29 mouse cellular contexts compared by ENCODE assay signal in genomic region chr3:57739830-57740229, GRCm38 (mm10). TPM values are rescaled to one million over a fixed set of nuclear protein-coding genes. Genes with fewer than 3 reads are reported as not detected.
DNase-seq lines count a peak whose midpoint lies in the region; ATAC-seq and TF ChIP-seq lines count a peak whose summit lies in the region.
"Had no signal": no experiment of that assay in that cellular context is flagged by ENCODE, and none has a peak within 500 bp of the region (broad histone marks: within the 10 kb centered on the region; RNA-seq: fewer than 3 reads in every experiment).

No protein-coding gene starts in this region.

- no peak for TF ChIP-seq POLR2A in MEL (IDR thresholded peaks at IDR 0.05; ENCODE audit: control insufficient read depth in 1 of 2, insufficient read depth in 1 of 2, low read depth in 1 of 2, low read length in 2 of 2, poor library complexity in 1 of 2)

- H3K9me3 ChIP-seq in MEL (replicated peaks; ENCODE audit: insufficient read depth, low read length): no peaks in the 10 kb centered on the region
- H3K9me3 ChIP-seq: embryonic facial prominence, embryonic 12.5 days; embryonic facial prominence, embryonic 15.5 days; forebrain, embryonic 13.5 days; hindbrain, embryonic 10.5 days; hindbrain, embryonic 13.5 days; intestine, embryonic 15.5 days had no signal

- peaks cover 19% of the 10 kb centered on the region for H3K79me2 ChIP-seq in MEL (ENCODE audit: control insufficient read depth, insufficient read depth, low read length, poor library complexity)

- no peak overlapping the region for H3K4me3 ChIP-seq in MEL (ENCODE audit: control insufficient read depth in 1 of 2, insufficient read depth in 1 of 2, low read depth in 2 of 2, low read length in 2 of 2)
- H3K4me3 ChIP-seq: embryonic facial prominence, embryonic 12.5 days; embryonic facial prominence, embryonic 15.5 days; erythroblast, embryonic 14.5 days; forebrain, embryonic 13.5 days; hindbrain, embryonic 10.5 days; hindbrain, embryonic 13.5 days; intestine, embryonic 15.5 days had no signal

- H3K27me3 ChIP-seq in MEL (ENCODE audit: control insufficient read depth in 1 of 2, insufficient read depth in 2 of 2, low read length in 2 of 2): no peaks in the 10 kb centered on the region
- H3K27me3 ChIP-seq: embryonic facial prominence, embryonic 12.5 days; embryonic facial prominence, embryonic 15.5 days; forebrain, embryonic 13.5 days; hindbrain, embryonic 13.5 days; intestine, embryonic 15.5 days had no signal

- no peak for TF ChIP-seq RAD21 in MEL (IDR thresholded peaks at IDR 0.05; ENCODE audit: low read depth, low read length)

- H3K4me1 ChIP-seq in MEL (ENCODE audit: control insufficient read depth in 1 of 2, insufficient read depth in 2 of 2, low read length in 2 of 2): peaks cover 5 to 8% of the 10 kb centered on the region in 2 experiments; a peak in 3 of 4 replicates

- peaks cover 3 to 27% of the 10 kb centered on the region in 2 experiments; a peak in 3 of 4 replicates for H3K36me3 ChIP-seq in MEL (ENCODE audit: control insufficient read depth in 1 of 2, insufficient read depth in 2 of 2, low read length in 2 of 2)
- H3K36me3 ChIP-seq: embryonic facial prominence, embryonic 12.5 days; embryonic facial prominence, embryonic 15.5 days; hindbrain, embryonic 10.5 days; hindbrain, embryonic 13.5 days; intestine, embryonic 15.5 days had no signal

- ATAC-seq in common myeloid progenitor, adult 5-6 weeks (replicated peaks; ENCODE audit: low read depth, poor library complexity, severe bottlenecking): 0 out of 2 replicates have a peak, but pooled peaks have one; percentile 19
- ATAC-seq: forebrain, embryonic 13.5 days; forebrain, embryonic 16.5 days; hindbrain, embryonic 16.5 days; intestine, embryonic 15.5 days had no signal

- intact Hi-C loops in heart, postnatal 14 days (cut with DNase I): no loop called here

- no peak for TF ChIP-seq CTCF in MEL (IDR thresholded peaks at IDR 0.05 in 2 of 3, conservative IDR thresholded peaks at IDR 0.05 in 1 of 3; ENCODE audit: control insufficient read depth in 1 of 3, insufficient read depth in 1 of 3, low read depth in 2 of 3, low read length in 3 of 3, poor library complexity in 1 of 3, severe bottlenecking in 1 of 3)

- DNase-seq in 416B (ENCODE audit: low read depth): peak; percentile 73
- peak; percentile 55 for DNase-seq in MEL (ENCODE audit: low read depth, low spot score)
- DNase-seq in naive thymus-derived CD4-positive, alpha-beta T cell, adult 2 months (ENCODE audit: low read depth): peak; percentile 6
- DNase-seq in testis, postnatal 14 days (ENCODE audit: low spot score): no peak
- DNase-seq in heart, postnatal 14 days: no peak
- DNase-seq: adrenal gland, adult 2 months; adrenal gland, postnatal 14 days; cerebellum, adult 18-20 months; cerebellum, adult 9-10 months; cerebellum, postnatal 14 days; gastrocnemius, postnatal 10 days; gastrocnemius, postnatal 36 days; heart, adult 11 months; heart, postnatal 36 days had no signal

- H3K27ac ChIP-seq in MEL (ENCODE audit: control insufficient read depth, low read depth, low read length): no peak overlapping the region
- H3K27ac ChIP-seq: embryonic facial prominence, embryonic 12.5 days; embryonic facial prominence, embryonic 15.5 days; forebrain, embryonic 13.5 days; hindbrain, embryonic 10.5 days; hindbrain, embryonic 13.5 days; intestine, embryonic 15.5 days had no signal

- TF ChIP-seq EP300 in MEL (IDR thresholded peaks at IDR 0.05; ENCODE audit: low read depth in 1 of 2, low read length in 2 of 2): no peak

- H3K9ac ChIP-seq in MEL (ENCODE audit: control insufficient read depth, low read depth, low read length, poor library complexity, severe bottlenecking): no peak overlapping the region
- H3K9ac ChIP-seq: embryonic facial prominence, embryonic 12.5 days; embryonic facial prominence, embryonic 15.5 days; forebrain, embryonic 13.5 days; hindbrain, embryonic 13.5 days; intestine, embryonic 15.5 days had no signal

TF ChIP-seq in MEL, 35 proteins besides CTCF, POLR2A, EP300 and RAD21:
- no peak for TF ChIP-seq NRF1 (IDR thresholded peaks at IDR 0.05; ENCODE audit: insufficient read depth, low read depth, low read length, poor library complexity, severe bottlenecking)
- TF ChIP-seq USF1 (IDR thresholded peaks at IDR 0.05; ENCODE audit: low read depth, low read length): no peak
- no peak for TF ChIP-seq ZNF384 (IDR thresholded peaks at IDR 0.05; ENCODE audit: low read depth, low read length)
- TF ChIP-seq SMC3 (IDR thresholded peaks at IDR 0.05; ENCODE audit: low read depth, low read length): no peak
- no peak for TF ChIP-seq MYB (IDR thresholded peaks at IDR 0.05; ENCODE audit: low read depth, low read length)
- no peak for TF ChIP-seq HCFC1 (IDR thresholded peaks at IDR 0.05; ENCODE audit: low read depth, low read length)
- no peak for TF ChIP-seq RCOR1 (IDR thresholded peaks at IDR 0.05; ENCODE audit: low read depth, low read length)
- TF ChIP-seq CHD1 (IDR thresholded peaks at IDR 0.05; ENCODE audit: low read depth, low read length): no peak
- no peak for TF ChIP-seq SIN3A (IDR thresholded peaks at IDR 0.05; ENCODE audit: low read length)
- no peak for TF ChIP-seq BHLHE40 (IDR thresholded peaks at IDR 0.05; ENCODE audit: borderline replicate concordance, low read depth, low read length)
- TF ChIP-seq ETS1 (IDR thresholded peaks at IDR 0.05; ENCODE audit: low read depth, low read length): no peak
- no peak for TF ChIP-seq GABPA (IDR thresholded peaks at IDR 0.05; ENCODE audit: low read depth, low read length)
- TF ChIP-seq POLR2AphosphoS2 (IDR thresholded peaks at IDR 0.05; ENCODE audit: low read length): no peak
- no peak for TF ChIP-seq POLR2AphosphoS5 (IDR thresholded peaks at IDR 0.05; ENCODE audit: borderline replicate concordance, low read depth, low read length)
- TF ChIP-seq KAT2A (conservative IDR thresholded peaks at IDR 0.05; ENCODE audit: low read depth, low read length): no peak
- TF ChIP-seq TCF12 (IDR thresholded peaks at IDR 0.05; ENCODE audit: low read depth, low read length): no peak
- no peak for TF ChIP-seq MAFK (IDR thresholded peaks at IDR 0.05; ENCODE audit: borderline replicate concordance, low read depth, low read length)
- TF ChIP-seq NELFE (IDR thresholded peaks at IDR 0.05; ENCODE audit: low read depth, low read length): no peak
- no peak for TF ChIP-seq MAZ (IDR thresholded peaks at IDR 0.05; ENCODE audit: low read depth, low read length)

RNA-seq across cellular contexts. Expression of gene Rnf13, which starts 4.0 kb away (rescaled TPM):
- 16.4 and 18.8 TPM in 2 replicates for total RNA-seq in MEL (2012; rRNA removed)
- 10 to 100 TPM in 1 of 2 experiments, not detected in 1; 26.1 TPM for polyA plus RNA-seq in MEL (2012; ENCODE audit: insufficient read depth in 1 of 2, insufficient read length in 2 of 2, low read depth in 1 of 2, low replicate concordance in 2 of 2, missing spikeins in 1 of 2)
- total RNA-seq in common myeloid progenitor, adult 5-6 weeks (2017): 59.4 and 61.1 TPM in 2 replicates
- total RNA-seq in heart, postnatal 14 days (2021): 10 to 100 TPM; 52.2 to 55.5 TPM
- polyA plus RNA-seq: erythroblast, embryonic 14.5 days had no signal

RNA-seq across cellular contexts. Expression of gene Ankub1, which starts 47.2 kb away (rescaled TPM):
- total RNA-seq in MEL (2012; rRNA removed): not detected in 2 replicates
- polyA plus RNA-seq in MEL (2012; ENCODE audit: insufficient read depth in 1 of 2, insufficient read length in 2 of 2, low read depth in 1 of 2, low replicate concordance in 2 of 2, missing spikeins in 1 of 2): not detected
- not detected in 2 replicates for total RNA-seq in common myeloid progenitor, adult 5-6 weeks (2017)
- total RNA-seq in heart, postnatal 14 days (2021): not detected
- total RNA-seq: adrenal gland, adult 2 months; adrenal gland, postnatal 14 days; ES-E14; gastrocnemius, adult 18-20 months; gastrocnemius, postnatal 10 days; gastrocnemius, postnatal 36 days; heart, adult 8-10 months; heart, postnatal 36 days had no signal
- polyA plus RNA-seq: adrenal gland, adult 2 months; erythroblast, embryonic 14.5 days; heart, embryonic 14.5 days; heart, postnatal 0 days had no signal

Comparison
In these comparisons a context has a peak if more than half of its experiments do, and no peak if none do; other contexts are left out.
1. DNase-seq: peak in 416B (single experiment), MEL (single experiment) and naive thymus-derived CD4-positive, alpha-beta T cell, adult 2 months (single experiment); none in testis, postnatal 14 days (single experiment) and heart, postnatal 14 days (0 of 2).